Mouse (Mus musculus) embryonic fibroblast, embryonic 13.5 days (primary cell): ENCODE measurements around the gene Abhd14a.

Experiments used
- CTCF ChIP-seq: IDR thresholded peaks from 2 replicates; pipeline ENCODE4 v1.5.1; 2011; ENCODE audit warnings: mild to moderate bottlenecking, control low read depth, low read length, moderate library complexity, borderline replicate concordance; ENCODE audit not compliant: insufficient read depth
- POLR2A ChIP-seq: IDR thresholded peaks from 2 replicates; pipeline ENCODE4 v1.6.1; 2011; ENCODE audit warnings: low read depth, mild to moderate bottlenecking, control low read depth, low read length, moderate library complexity

GRCm38 (mm10) chr9:106406443-106407078 lies 40.9 kb downstream of the Abhd14a start:
- TF ChIP-seq CTCF (no peak), POLR2A (no peak)
